Mouse (Mus musculus) small intestine, adult 2 months (tissue): ENCODE results near the gene Mtmr3.

ENCODE experiments used
- CTCF ChIP-seq: fragments of 200-500 bp; IDR thresholded peaks from 2 replicates; pipeline ENCODE4 v1.5.1; 2012; ENCODE audit warnings: low read depth, mild to moderate bottlenecking, control low read depth, inconsistent platforms, low read length, moderate library complexity, mixed read lengths; ENCODE audit not compliant: insufficient replicate concordance, insufficient read length; ENCODE audit errors: extremely low read depth
- POLR2A ChIP-seq: fragments of 200-500 bp; IDR thresholded peaks from 2 replicates; pipeline ENCODE4 v1.6.1; 2012; ENCODE audit warnings: low read depth, mild to moderate bottlenecking, control low read depth, inconsistent platforms, low read length, moderate library complexity

DNA sequence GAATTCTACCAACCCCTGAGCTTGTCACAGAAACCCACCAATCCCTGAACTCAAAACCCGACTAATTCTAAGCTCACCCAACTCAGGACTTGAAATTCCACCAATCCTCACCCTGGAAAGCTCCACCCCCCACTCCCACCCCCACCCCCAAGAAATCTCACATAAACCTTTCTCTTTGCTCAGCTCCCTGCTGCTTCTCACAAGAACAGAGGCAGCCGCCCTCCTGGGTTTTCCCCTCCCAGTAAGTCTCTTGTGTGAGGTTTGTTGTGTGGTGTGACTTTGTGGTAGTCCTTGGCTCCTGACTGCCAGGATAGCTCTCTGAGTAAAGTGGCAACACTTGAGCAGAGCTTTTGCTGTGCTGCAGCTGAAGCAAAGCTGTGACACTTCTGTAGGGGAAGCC is 131.8 kb downstream of the Mtmr3 start:
- TF ChIP-seq POLR2A (no peak), CTCF (no peak)
